Mouse (Mus musculus): ENCODE results near the gene Nhs.
"Not testable (repeated sequence)": the region's sequence is repeated elsewhere in the genome, so short reads cannot be mapped to it uniquely, and the experiment has no call there.

Nhs gene

DNA sequence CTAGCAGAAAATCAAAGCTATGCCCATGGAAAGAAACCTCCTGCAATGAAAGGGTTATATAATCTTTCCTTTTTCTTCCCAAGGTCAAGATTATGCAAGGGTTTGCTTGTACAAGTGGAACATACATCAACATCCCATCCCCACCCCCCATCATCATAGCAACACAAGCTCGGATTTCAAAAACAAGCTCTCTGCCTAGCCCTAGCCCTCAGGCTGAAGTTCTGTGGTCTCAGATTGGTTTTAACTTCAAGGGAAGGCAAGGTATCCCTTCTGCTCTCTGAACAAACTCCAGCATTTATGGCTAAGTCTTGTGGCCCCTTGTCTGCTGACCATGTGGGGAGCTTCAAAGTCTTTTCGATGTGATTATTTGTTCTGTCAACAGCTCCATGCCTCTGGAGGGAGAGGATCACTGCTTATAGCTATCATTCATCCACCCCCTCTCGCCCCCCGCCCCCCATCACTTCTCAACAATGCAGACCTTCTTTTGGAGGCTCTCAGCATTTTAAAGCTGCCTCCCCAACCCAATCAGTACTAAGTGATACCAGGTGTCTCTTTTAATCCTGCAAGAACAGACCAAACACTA lies 216.3 kb downstream of the Nhs start:
- DNase-seq (ENCODE audit: low spot score in 2 of 2): no peak

DNA sequence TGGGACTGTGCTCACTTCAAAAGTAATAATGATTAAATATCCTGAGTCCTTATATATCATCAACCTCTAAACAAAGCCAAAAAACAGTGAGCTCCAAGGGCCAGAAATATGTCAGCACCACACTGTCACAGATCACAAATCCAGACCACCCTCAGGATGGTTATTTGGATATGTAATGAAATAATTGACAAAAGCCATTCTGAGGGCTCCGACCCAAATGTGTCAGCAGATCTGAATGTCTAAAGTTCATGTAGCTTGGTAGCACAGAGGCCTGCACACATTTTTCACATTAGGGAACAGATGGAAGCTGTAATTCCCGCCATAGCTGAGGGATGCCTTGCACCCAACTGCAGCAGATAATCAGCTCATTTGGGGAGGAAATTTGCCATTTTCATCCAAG lies 218.8 kb downstream of the Nhs start:
- no peak for DNase-seq (ENCODE audit: low spot score in 2 of 2)

GRCm38 (mm10) chrX:161926683-161927053 lies 232.9 kb downstream of the Nhs start:
- DNase-seq (ENCODE audit: low spot score in 2 of 2): no peak

GRCm38 (mm10) chrX:161925973-161926682 lies 233.4 kb downstream of the Nhs start:
- DNase-seq (ENCODE audit: low spot score in 2 of 2): no peak

GRCm38 (mm10) chrX:161922655-161923054 lies 236.9 kb downstream of the Nhs start:
- no peak for DNase-seq (ENCODE audit: low spot score in 2 of 2)

DNA sequence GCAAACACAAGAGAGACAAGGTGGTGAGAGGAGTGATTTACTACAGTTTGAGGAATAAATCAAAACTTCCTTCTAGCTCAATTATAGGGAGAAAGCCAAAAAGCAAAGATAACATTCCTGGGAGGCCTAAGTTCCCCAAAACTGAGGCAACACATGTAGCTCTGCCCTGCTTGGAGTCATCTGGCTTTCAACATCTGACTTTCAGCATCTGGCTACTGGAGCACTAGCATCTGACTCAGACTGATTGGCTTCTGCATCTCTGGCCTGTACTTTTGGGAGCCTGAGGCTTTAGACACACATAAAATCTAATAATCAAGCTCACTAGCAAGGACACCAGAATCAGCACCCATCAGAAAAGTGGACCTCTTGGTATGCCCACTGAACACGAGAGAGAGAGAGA lies 237.9 kb downstream of the Nhs start:
- no peak for DNase-seq (ENCODE audit: low spot score in 2 of 2)

- DNase-seq (ENCODE audit: low spot score in 2 of 2): no peak
These were observed 249.6 kb downstream of the Nhs start for GRCm38 (mm10) chrX:161909963-161910362.

DNA sequence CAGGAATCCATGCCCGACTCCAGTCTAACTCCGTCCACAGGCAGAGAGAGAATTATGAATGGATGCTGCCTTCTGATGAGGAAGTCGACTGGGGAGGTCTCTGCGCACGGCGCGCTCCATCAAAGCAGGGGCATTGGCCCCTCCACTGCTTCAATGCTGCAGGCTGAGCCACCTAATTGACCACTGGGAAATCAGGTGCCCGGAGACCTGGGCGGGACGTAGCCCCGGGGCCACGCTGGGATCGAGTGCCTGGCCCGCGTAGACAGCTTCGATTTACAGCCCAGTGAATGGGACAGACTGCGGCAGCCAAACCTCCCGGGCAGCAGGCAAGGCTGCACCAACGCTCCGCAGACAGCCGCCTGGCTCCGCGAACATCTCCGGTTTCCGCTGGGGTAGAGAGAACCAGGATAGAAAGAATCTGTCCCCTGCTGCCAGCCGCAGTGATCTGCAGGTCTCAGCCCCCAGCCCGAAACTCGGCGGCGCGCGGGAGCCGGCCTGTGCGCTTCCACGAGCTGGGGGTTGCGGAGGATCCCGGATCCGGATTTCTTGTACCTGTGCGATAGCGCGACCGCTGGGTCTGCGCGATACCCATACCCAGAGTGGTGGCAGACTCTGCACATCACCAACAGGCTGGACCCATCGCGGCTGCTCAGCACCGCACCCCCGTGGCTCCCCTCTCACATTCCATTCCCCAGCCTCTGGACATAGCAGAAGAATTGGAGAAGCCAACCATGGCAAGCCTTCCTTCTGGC lies 250.7 kb downstream of the Nhs start:
- DNase-seq (ENCODE audit: low spot score in 2 of 2): no peak

GRCm38 (mm10) chrX:161907595-161908592 lies 251.6 kb downstream of the Nhs start:
- DNase-seq (ENCODE audit: low spot score in 2 of 2): no peak

GRCm38 (mm10) chrX:161894442-161894841 lies 265.1 kb downstream of the Nhs start:
- DNase-seq (ENCODE audit: low spot score in 2 of 2): no peak

DNA sequence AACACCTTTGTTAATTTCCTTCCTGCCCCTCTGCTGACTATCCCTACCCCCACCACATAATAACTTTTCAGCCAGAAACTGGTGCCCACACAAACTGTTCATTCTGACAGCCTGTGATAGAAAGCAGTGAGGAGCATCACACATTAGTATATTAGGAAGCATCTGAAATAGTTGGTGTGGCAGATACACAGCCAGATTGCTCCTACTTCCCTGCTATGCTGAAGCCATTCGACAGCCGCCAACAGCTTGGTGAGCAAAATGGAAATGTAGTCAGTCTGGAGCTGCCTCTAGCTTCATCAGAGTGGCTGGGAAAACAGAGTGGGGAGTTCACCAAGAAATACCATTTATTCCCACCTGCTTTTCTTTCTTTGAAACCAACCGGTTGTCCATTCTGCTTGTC lies 275.9 kb downstream of the Nhs start:
- DNase-seq (ENCODE audit: low spot score in 2 of 2): no peak

DNA sequence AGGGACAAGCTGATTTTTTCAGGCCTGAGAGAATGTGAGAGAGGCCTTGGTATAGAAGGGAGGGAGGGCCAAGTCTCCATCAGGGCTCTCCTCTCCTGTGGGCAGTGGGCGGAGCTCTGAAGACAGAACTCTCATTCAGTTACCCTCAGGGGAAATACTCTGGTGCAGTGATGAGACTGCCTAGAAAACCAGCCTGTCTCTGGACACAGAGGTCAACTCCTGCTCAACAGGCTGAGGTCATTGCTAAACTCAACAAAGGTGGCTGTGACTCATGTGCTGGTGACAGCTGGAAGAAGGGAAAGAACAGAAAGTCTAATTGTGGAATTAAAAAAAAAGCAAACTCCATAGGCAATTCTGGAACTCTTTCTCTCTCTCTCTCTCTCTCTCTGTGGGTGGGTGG lies 282.4 kb downstream of the Nhs start:
- DNase-seq (ENCODE audit: low spot score in 2 of 2): no peak

- no peak for DNase-seq (ENCODE audit: low spot score in 2 of 2)
These were observed 286.0 kb downstream of the Nhs start for GRCm38 (mm10) chrX:161873511-161873910.

- DNase-seq (ENCODE audit: low spot score in 2 of 2): no peak
These were observed 288.2 kb downstream of the Nhs start for GRCm38 (mm10) chrX:161871306-161871705.

- no peak for DNase-seq (ENCODE audit: low spot score in 2 of 2)
These were observed 303.9 kb downstream of the Nhs start for GRCm38 (mm10) chrX:161855630-161856029.

- no peak for DNase-seq (ENCODE audit: low spot score in 2 of 2)
These were observed 305.8 kb downstream of the Nhs start for GRCm38 (mm10) chrX:161853626-161854312.

DNA sequence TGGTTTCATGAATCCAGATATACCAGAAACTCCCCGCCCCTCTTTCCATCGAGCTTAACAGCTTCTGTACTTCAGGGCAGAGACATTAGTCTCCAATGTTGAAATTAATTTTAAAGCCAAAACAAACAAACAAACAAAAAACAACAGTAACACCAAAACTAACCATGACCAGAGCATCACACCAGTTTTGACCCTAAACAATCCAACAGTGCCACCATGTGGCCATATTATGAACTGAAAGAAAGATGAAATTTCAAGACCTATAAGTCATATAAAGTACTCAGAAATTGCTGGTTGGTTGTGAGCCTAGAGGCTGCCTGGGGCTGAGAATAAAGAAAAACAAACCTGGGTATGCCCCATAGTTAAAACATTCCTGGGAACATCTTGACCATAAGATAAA lies 333.3 kb downstream of the Nhs start:
- DNase-seq (ENCODE audit: low spot score in 2 of 2): not testable (repeated sequence)

GRCm38 (mm10) chrX:161790182-161790581 lies 369.3 kb downstream of the Nhs start:
- no peak for DNase-seq (ENCODE audit: low spot score in 2 of 2)
